Mouse (Mus musculus): ENCODE data around the gene Ten1. TPM values are rescaled to one million over a fixed set of nuclear protein-coding genes. Genes with fewer than 3 reads are reported as not detected.

The Ten1 gene
- polyA plus RNA-seq, 1 experiment from 2014 or later = 60.0 TPM

DNA sequence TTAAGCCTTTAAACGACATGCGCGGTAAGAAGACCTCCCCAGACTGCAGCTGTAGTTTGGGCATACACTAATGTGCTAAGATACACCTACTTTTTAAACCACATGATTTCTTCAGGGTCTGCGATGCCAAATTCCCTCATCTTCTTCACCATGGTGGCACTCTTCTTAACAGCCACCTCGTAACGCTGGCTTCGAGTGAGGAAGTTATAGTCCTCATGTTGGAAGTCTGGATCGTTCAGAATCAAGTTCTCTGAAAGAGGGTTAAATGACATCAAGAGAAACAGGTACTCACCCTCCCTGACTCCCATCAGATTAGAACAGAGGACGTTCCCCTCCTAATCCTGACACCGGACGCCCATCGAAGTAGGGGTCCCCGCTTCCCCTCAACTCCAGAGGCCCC is 523 bp upstream of the Ten1 start:
- H3K9ac ChIP-seq (replicated peaks) = peak overlapping the region; percentile 71
- 27% methylated on average over 13 of the region's 13 CpGs for WGBS
- H3K9me3 ChIP-seq = no peaks in the 10 kb centered on the region
- peaks cover 11% of the 10 kb centered on the region; the same call in 1 of the 2 replicates for H3K36me3 ChIP-seq
- H3K27me3 ChIP-seq = no peaks in the 10 kb centered on the region
- peak overlapping the region; percentile 78 for H3K4me2 ChIP-seq (replicated peaks)
- peak; percentile 7; the same call in 1 of the 2 replicates for ATAC-seq (ENCODE audit: low FRiP score, low read depth)
- H3K4me3 ChIP-seq = peak overlapping the region; percentile 63
- H3K4me1 ChIP-seq = peaks cover 13% of the 10 kb centered on the region
- peak overlapping the region; percentile 94 for H3K27ac ChIP-seq (replicated peaks)

DNA sequence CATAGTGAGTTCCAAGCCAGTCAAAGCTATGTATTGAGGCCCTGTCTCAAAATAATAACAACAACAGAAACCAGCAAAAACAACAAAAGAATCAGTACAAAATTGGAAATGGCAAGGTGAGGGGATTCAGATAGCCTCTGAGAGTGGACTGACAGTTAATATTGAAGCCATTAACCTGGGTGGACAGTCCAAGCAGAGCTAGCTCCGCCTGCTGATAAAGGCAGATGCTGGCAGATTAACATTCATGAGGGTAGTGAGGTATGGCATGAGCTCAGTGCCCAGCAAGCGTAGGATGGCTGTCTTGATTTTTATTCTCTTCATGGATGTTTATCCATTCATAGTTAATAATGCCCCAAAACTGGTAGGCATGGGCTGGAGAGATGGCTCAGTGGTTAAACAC is 2.5 kb downstream of the Ten1 start:
- Histone ChIP-seq H3K27ac (replicated peaks) (no peak overlapping the region), H3K36me3 (peaks cover 19% of the 10 kb centered on the region), H3K4me2 (replicated peaks) (no peak overlapping the region), H3K9ac (replicated peaks) (no peak overlapping the region), H3K4me1 (peaks cover 13% of the 10 kb centered on the region), H3K27me3 (no peaks in the 10 kb centered on the region), H3K9me3 (no peaks in the 10 kb centered on the region), H3K4me3 (no peak overlapping the region)
- 86% methylated on average over 2 of the region's 2 CpGs for WGBS
- ATAC-seq (ENCODE audit: low FRiP score, low read depth) = no peak

DNA sequence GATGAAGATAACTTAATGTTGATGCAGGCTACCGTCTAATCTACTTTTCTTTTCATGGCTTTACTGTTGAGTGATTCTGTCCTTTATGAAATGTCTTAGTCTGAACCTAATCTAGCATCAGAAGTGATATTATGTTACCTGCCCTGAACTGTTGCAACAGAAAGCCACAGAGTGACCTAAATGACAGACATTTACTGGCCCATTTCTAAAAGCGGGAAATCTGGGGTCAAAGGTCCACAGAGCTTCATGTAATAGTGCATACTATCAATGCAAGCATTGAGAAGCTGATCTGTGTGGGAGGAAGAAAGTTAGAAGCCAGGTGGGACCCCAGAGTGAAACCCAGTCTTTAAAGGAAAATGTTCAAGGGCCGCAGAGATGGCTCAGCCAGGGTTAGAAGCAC is 4.5 kb downstream of the Ten1 start:
- ATAC-seq (ENCODE audit: low FRiP score, low read depth) = no peak
- Histone ChIP-seq H3K4me3 (no peak overlapping the region), H3K27ac (replicated peaks) (no peak overlapping the region), H3K36me3 (peaks cover 23% of the 10 kb centered on the region), H3K27me3 (no peaks in the 10 kb centered on the region), H3K9ac (replicated peaks) (no peak overlapping the region), H3K4me2 (replicated peaks) (no peak overlapping the region), H3K9me3 (no peaks in the 10 kb centered on the region), H3K4me1 (peaks cover 5% of the 10 kb centered on the region)
- WGBS = 93% methylated on average over 3 of the region's 3 CpGs

DNA sequence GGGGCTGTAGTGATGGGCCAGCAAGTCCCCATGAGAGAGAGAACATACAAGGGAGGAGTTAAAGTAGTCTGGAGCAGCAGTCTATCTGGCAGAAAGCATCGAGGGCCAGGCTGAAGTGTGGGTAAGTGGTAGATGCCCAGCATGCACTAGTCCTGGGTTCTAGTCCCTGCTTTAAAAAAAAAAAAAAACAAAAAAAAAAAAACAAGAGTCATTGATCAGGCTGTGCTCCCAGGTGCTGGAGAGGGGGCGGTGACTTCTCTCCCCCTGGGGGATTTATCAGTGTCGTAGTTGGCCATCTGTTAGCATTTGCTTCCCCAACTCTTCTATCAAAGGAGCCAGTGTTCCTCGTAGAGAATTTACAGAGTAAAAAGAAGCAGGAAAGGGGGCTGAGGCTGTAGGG is 8.0 kb downstream of the Ten1 start:
- H3K9me3 ChIP-seq = no peaks in the 10 kb centered on the region
- WGBS = 83% methylated on average over 4 of the region's 4 CpGs
- no peak overlapping the region for H3K9ac ChIP-seq (replicated peaks)
- no peak overlapping the region for H3K4me3 ChIP-seq
- no peak for ATAC-seq (ENCODE audit: low FRiP score, low read depth)
- H3K27me3 ChIP-seq = no peaks in the 10 kb centered on the region
- H3K4me1 ChIP-seq = no peaks in the 10 kb centered on the region
- no peak overlapping the region for H3K27ac ChIP-seq (replicated peaks)
- peaks cover 23% of the 10 kb centered on the region for H3K36me3 ChIP-seq
- no peak overlapping the region for H3K4me2 ChIP-seq (replicated peaks)

DNA sequence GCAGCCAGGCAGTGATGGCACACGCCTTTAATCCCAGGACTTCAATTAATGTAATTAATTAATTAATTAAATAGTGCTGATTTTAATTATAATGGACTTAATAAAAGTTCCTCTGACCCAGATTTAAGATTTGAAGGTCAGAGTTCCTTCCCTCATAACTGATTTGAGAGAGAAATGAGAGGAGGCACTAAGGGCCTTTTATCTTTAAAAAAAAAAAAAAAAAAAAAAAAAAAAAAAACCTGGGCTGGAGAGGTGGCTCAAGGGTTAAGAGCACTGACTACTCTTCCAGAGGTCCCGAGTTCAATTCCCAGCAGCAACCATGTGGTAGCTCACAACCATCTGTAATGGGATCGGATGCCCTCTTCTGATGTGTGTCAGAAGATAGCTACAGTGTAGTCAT is 10.0 kb downstream of the Ten1 start:
- no peaks in the 10 kb centered on the region for H3K4me1 ChIP-seq
- no peaks in the 10 kb centered on the region for H3K9me3 ChIP-seq
- no peak overlapping the region for H3K4me3 ChIP-seq
- ATAC-seq (ENCODE audit: low FRiP score, low read depth) = no peak
- H3K27me3 ChIP-seq = no peaks in the 10 kb centered on the region
- 78% methylated on average over 3 of the region's 3 CpGs for WGBS
- H3K27ac ChIP-seq (replicated peaks) = no peak overlapping the region
- H3K4me2 ChIP-seq (replicated peaks) = no peak overlapping the region
- H3K36me3 ChIP-seq = peaks cover 20% of the 10 kb centered on the region
- H3K9ac ChIP-seq (replicated peaks) = no peak overlapping the region

DNA sequence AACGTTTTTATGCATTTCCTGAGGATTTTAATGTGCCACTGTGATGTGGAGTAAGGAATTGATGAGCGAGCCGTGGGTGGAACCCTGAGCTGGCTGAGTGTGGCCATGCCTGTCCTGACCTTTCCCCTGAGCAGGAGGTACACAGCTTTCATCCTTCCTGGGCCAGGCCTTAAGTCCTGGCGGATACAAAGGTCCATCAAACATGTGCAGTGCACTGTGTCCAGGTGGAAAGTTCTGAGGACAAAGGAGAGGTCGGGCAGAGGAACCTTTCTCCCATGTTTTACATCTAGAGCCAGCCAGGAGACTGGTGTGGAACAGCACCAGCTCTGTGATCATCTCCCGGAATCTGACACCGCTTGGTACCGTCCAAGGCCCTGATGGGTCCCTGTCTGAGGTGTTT is 10.6 kb downstream of the Ten1 start:
- Histone ChIP-seq H3K9ac (replicated peaks) (no peak overlapping the region), H3K4me2 (replicated peaks) (no peak overlapping the region), H3K27me3 (no peaks in the 10 kb centered on the region), H3K27ac (replicated peaks) (no peak overlapping the region), H3K36me3 (peaks cover 20% of the 10 kb centered on the region), H3K4me1 (no peaks in the 10 kb centered on the region), H3K4me3 (no peak overlapping the region), H3K9me3 (no peaks in the 10 kb centered on the region)
- no peak for ATAC-seq (ENCODE audit: low FRiP score, low read depth)
- 78% methylated on average over 8 of the region's 8 CpGs for WGBS

DNA sequence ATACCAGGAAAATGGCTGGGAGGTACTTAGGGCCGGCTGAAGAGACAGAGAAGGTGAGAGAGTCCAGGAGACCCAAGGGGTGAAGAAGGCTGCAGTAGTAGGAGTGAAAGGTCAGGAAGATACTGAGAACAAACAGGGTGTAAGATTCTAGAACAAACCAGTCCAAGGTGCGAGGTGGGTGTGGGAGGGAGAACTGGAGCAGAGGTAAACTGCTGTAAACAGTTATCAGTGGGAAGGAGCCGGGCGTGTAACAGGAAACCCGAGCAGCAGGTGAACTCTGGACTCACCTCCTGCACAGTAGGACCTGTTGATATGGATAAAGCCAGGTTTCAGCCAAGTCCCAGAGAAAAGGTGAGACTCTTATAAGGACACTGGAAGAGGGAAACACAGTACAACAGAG is 12.0 kb downstream of the Ten1 start:
- 76% methylated on average over 5 of the region's 5 CpGs for WGBS
- Histone ChIP-seq H3K4me3 (no peak overlapping the region), H3K9me3 (no peaks in the 10 kb centered on the region), H3K4me1 (no peaks in the 10 kb centered on the region), H3K36me3 (peaks cover 15% of the 10 kb centered on the region), H3K9ac (replicated peaks) (no peak overlapping the region), H3K4me2 (replicated peaks) (no peak overlapping the region), H3K27me3 (no peaks in the 10 kb centered on the region), H3K27ac (replicated peaks) (no peak overlapping the region)
- no peak for ATAC-seq (ENCODE audit: low FRiP score, low read depth)

DNA sequence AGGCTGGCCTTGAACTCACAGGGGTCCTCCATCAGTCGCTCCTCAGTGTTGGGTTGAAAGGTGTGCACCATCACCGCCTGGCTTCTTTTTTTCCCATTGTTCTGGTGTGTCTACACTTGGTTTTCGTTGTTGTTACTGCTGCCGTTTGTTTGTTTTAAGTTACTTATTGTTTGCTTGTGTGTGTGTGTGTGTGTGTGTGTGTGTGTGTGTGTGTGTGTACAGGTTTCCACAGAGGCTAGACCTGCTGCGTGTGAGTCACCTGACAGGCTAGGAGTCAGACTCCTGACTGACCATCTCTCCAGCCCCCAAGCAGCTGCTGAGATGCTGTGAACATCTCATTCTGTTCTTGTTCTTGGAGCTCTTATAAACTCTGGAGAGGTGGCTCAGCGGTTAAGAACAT is 14.2 kb downstream of the Ten1 start:
- Histone ChIP-seq H3K27ac (replicated peaks) (no peak overlapping the region), H3K4me2 (replicated peaks) (no peak overlapping the region), H3K27me3 (no peaks in the 10 kb centered on the region), H3K4me3 (no peak overlapping the region), H3K36me3 (no peaks in the 10 kb centered on the region), H3K9me3 (no peaks in the 10 kb centered on the region), H3K9ac (replicated peaks) (no peak overlapping the region), H3K4me1 (no peaks in the 10 kb centered on the region)
- ATAC-seq (ENCODE audit: low FRiP score, low read depth) = no peak
- 90% methylated on average over 6 of the region's 6 CpGs for WGBS

DNA sequence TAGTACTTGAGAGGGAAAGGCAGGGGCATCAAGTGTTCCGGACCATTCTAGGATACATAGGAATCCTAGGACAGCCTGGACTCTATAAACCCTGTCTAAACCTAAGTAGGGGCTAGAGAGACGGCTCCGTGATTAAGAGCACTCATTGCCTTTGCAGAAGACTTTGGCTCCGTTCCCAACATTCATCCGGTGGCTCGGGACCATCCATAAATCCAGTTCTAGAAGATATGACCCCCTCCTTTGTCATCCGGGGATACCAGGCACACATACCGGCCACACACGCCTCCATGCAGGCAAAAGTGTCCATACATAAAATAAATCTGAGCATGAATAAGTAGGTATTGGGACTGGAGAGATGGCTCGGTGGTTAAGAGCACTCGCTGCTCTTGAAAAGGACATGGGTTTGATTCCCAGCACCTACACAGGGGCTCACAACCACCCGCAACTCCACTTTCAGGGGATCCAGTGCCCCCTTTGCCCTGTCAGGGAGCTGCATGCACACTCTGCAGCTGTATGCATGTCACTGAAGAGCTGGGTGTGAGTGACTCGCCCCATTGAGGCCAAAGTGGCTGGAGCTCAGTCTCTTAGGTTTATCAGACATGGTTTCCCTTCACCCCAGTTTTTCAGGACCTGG is 15.3 kb downstream of the Ten1 start:
- Histone ChIP-seq H3K9ac (replicated peaks) (no peak overlapping the region), H3K9me3 (no peaks in the 10 kb centered on the region), H3K27me3 (no peaks in the 10 kb centered on the region), H3K27ac (replicated peaks) (no peak overlapping the region), H3K4me2 (replicated peaks) (no peak overlapping the region), H3K4me3 (no peak overlapping the region), H3K36me3 (no peaks in the 10 kb centered on the region), H3K4me1 (0 out of 2 replicates have a peak, but pooled peaks cover 7% of the 10 kb centered on the region)
- 93% methylated on average over 13 of the region's 13 CpGs for WGBS
- no peak for ATAC-seq (ENCODE audit: low FRiP score, low read depth)

DNA sequence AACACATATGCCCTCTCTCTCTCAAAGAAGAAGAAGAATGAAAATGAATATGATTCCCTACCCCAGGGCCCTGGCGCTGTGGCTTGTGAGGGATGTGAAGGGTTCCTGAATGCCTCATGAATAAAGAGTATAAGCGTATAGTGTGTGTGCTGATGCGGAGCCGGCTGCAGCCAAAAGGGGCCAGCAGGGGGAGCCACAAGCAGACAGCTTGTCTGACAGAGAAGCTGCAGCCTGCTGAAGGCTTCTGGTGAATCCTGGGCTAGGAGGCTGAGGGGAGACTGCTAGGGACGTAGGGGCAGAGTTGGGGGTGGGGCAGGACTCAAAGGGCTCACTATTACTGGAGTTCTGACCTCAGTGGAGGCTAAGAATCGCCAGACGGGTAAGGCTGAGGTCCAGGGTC is 16.5 kb downstream of the Ten1 start:
- no peak overlapping the region for H3K27ac ChIP-seq (replicated peaks)
- no peak overlapping the region for H3K4me3 ChIP-seq
- 81% methylated on average over 7 of the region's 7 CpGs for WGBS
- peaks cover 16% of the 10 kb centered on the region; the same call in 1 of the 2 replicates for H3K4me1 ChIP-seq
- no peak for ATAC-seq (ENCODE audit: low FRiP score, low read depth)
- no peaks in the 10 kb centered on the region for H3K36me3 ChIP-seq
- H3K27me3 ChIP-seq = peaks cover 2% of the 10 kb centered on the region
- H3K4me2 ChIP-seq (replicated peaks) = no peak overlapping the region
- no peak overlapping the region for H3K9ac ChIP-seq (replicated peaks)
- H3K9me3 ChIP-seq = no peaks in the 10 kb centered on the region

DNA sequence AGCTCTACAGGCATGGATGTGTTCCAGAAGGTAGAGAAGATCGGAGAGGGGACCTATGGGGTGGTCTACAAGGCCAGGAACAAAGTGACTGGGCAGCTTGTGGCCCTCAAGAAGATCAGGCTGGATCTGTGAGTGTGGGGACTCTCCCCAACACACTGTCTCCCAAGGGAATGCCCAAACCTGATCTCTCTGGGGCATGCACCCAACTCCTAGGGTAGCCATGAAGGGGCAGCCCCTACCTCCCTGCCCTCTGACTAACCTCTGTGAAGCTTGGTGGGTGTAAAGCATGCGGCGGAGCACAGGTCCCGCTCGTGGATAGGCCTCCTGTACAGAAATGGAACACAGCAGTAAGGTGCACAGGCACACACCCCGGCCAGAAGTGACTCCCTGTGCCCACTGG is 17.3 kb downstream of the Ten1 start:
- Histone ChIP-seq H3K4me2 (replicated peaks) (no peak overlapping the region), H3K36me3 (no peaks in the 10 kb centered on the region), H3K27ac (replicated peaks) (no peak overlapping the region), H3K4me3 (no peak overlapping the region), H3K4me1 (peaks cover 16% of the 10 kb centered on the region), H3K9ac (replicated peaks) (no peak overlapping the region), H3K27me3 (peaks cover 10% of the 10 kb centered on the region), H3K9me3 (no peaks in the 10 kb centered on the region)
- WGBS = 95% methylated on average over 6 of the region's 6 CpGs
- ATAC-seq (ENCODE audit: low FRiP score, low read depth) = no peak

DNA sequence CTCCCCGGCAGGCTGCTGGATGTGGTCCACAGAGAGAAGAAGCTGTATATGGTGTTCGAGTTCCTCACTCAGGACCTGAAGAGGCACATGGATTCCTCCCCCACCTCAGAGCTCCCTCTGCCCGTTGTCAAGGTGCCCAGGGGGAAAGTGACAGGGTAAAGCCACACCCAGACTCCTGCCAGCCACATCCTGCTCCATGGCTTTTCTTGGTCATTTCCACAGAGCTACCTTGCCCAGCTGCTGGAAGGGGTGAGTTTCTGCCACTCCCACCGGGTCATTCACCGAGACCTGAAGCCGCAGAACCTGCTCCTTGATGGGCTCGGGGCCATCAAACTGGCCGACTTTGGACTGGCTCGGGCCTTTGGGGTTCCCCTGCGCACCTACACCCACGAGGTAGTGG is 17.9 kb downstream of the Ten1 start:
- WGBS = 83% methylated on average over 11 of the region's 11 CpGs
- no peak for ATAC-seq (ENCODE audit: low FRiP score, low read depth)
- Histone ChIP-seq H3K4me1 (peaks cover 16% of the 10 kb centered on the region), H3K27me3 (peaks cover 15% of the 10 kb centered on the region), H3K4me3 (no peak overlapping the region), H3K27ac (replicated peaks) (no peak overlapping the region), H3K9ac (replicated peaks) (no peak overlapping the region), H3K4me2 (replicated peaks) (no peak overlapping the region), H3K9me3 (peaks cover 2% of the 10 kb centered on the region; the same call in 1 of the 2 replicates), H3K36me3 (no peaks in the 10 kb centered on the region)

DNA sequence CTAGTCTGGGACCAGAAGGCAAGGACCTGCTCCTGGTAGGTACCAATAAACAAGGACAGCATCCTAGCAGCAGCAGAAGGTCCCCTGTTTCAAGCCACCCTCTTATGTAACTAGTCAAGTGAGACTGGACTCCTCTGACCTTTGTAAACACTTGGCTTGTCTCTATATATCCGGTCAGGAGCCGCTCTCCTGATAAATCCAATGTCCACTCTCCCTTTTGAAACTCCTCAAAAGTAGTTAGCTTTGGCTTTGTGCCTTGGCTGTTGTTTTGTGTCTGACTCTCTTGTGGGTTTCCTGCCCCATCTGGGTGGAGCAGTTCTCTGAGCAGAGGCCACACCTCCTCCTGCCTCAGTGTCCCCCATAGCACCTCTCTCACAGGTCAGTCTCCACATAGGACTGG is 19.6 kb downstream of the Ten1 start:
- Histone ChIP-seq H3K9me3 (peaks cover 6% of the 10 kb centered on the region; the same call in 1 of the 2 replicates), H3K9ac (replicated peaks) (no peak overlapping the region), H3K27ac (replicated peaks) (0 out of 2 replicates have a peak overlapping the region, but pooled peaks have one; percentile 0), H3K4me1 (peaks cover 27% of the 10 kb centered on the region), H3K36me3 (no peaks in the 10 kb centered on the region), H3K4me3 (no peak overlapping the region), H3K4me2 (replicated peaks) (no peak overlapping the region), H3K27me3 (peaks cover 32% of the 10 kb centered on the region)
- no peak for ATAC-seq (ENCODE audit: low FRiP score, low read depth)
- WGBS = 84% methylated on average over 2 of the region's 2 CpGs
